Mouse (Mus musculus): ENCODE data around the gene Kdm4c.
"Not testable (repeated sequence)": the region's sequence is repeated elsewhere in the genome, so short reads cannot be mapped to it uniquely, and the experiment has no call there.

- not testable (repeated sequence) for TF ChIP-seq GATA1 (IDR thresholded peaks at IDR 0.05; ENCODE audit: borderline replicate concordance, low read length); FLI1 (IDR thresholded peaks at IDR 0.05; ENCODE audit: low read length)
Observed at GRCm38 (mm10) chr4:74221780-74222179, 20.5 kb upstream of the Kdm4c start.
